Mouse (Mus musculus): ENCODE data around the gene Olfr1212.

Olfr1212 gene

DNA sequence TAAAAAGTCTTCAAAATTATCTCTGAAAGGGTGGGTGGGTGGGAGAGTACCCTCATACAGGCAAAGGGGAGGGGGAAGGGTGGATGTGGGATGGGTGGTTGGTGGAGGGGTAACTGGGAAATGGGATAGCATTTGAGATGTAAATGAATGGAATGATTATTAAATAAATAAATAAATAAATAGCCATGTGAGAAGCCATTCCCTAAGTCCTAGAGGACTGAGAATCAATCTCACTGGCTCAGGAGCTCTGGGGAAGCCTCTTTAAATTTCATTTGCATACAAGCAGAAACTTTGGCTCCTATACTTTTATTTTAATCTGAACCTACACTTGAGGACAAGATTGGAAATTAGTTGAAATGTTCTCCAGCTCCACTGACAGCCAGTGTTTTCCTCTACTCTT, at the start of gene Olfr1212:
Olfr1212 (plus strand) TSS at position 301 of the 400 bp plus-strand sequence.
- DNase-seq, result no peak

DNA sequence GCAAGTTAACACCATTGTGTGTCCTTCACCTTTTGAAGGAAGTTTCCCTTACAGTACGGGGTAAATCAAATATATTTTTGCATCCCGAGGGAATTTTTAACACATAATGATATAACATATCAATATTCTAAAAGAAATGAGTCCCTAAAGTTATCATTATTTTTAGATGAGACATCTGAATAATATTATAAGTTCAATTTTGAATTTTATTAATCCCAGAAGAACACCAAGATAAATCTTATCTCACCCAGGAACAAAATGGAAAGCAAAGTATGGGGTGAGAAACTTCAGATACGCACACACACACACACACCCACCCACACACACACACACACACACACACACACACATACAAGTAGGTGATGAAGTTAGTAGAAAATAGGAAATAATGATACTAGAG, 38.7 kb upstream of the Olfr1212 start, which contains the start of gene Olfr1209:
Olfr1209 (minus strand) TSS at position 101 of the 400 bp plus-strand sequence.
- no peak for DNase-seq

DNA sequence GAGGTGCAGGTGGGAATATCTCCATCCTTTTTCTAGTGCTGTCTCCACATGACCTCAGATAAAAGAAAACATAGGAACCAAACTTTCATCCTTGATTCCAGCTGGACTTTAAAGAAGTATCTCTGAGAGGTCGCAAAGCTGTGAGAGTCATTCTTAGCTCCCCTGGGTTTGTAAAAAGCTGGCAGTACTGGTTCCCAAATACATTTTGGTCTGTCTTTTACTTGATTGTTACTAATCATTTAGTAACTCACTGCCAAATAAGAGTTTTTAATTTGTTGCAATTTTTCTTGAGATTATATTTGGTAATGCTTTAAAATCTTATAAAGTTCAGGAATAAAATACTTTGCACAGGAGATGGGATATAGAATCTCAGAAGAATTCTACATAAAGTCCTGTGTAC, 15.8 kb upstream of the Olfr1212 start, which contains the start of gene Olfr1211:
Olfr1211 (minus strand) TSS at position 101 of the 400 bp plus-strand sequence.
- no peak for DNase-seq

DNA sequence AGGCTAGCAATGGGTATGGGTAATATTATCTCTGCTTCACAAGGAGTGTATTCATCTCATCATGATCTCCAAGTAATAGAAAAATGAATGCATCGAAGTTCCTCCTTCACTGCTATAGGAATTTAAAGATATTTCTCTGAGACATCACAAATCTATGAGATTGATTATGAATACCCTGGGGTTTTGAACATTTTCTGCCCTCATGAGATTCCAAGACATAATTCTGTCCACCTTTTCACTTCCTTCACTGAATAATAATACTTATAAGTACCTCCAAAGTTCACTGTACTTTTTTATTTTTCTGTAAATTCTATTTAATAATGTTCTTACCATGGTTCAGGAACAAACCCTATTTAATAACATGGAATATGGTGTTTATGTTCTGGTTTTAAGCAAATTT, 26.4 kb downstream of the Olfr1212 start, which contains the start of gene Gm13762:
Gm13762 (minus strand) TSS at position 101 of the 400 bp plus-strand sequence.
- no peak for DNase-seq

DNA sequence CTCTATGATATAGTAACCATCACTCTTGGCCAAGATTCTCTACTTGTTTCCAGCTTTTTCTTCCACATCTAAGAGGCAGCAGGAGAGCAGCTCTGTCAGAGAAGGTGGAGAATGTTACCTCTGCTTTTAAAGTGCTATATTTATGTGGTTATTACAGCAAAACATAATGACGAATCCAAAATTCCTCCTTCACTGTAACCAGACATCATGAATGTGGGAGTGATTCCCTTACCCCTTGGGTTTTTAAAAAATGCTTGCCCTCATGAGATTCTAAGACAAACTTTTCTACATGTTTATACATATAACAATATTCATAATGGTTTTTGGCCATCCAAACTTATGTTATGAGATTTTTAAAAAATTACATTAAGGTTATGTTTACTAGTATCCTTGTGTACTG, 38.8 kb downstream of the Olfr1212 start, which contains the start of gene Olfr1214:
Olfr1214 (minus strand) TSS at position 101 of the 400 bp plus-strand sequence.
- no peak for DNase-seq

DNA sequence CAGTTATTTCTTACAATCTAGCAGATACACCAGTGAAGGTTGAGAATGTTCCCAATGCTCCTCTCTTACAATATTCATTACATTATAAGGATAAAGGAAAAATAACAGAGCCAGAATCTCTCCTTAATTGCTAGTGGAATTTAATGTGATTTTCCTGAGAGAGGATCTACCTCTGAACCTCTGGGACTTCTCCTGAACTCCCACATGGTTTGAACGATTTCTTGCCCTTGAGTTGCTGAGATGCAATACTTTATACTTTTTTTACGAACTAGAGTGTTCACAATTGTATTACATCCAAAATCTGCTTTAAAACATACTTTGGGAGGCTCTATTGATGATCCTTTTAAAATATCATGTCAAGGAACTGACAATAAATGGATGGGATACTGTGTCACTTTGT, 53.1 kb downstream of the Olfr1212 start, which contains the start of gene Olfr1215:
Olfr1215 (minus strand) TSS at position 101 of the 400 bp plus-strand sequence.
- DNase-seq, result no peak
